Mouse (Mus musculus) ES-Bruce4 (cell line): ENCODE data around the gene Tex12.

Experiments used
- CTCF ChIP-seq: IDR thresholded peaks from one replicate; pipeline ENCODE4 v1.8.1; 2011; ENCODE audit warnings: low read depth, low read length
- EP300 ChIP-seq: IDR thresholded peaks from 2 replicates; pipeline ENCODE4 v1.6.1; 2011; ENCODE audit warnings: low read depth, low read length; ENCODE audit not compliant: insufficient read depth
- POLR2A ChIP-seq: IDR thresholded peaks from one replicate; pipeline ENCODE4 v1.8.1; 2011; ENCODE audit warnings: low read length; ENCODE audit not compliant: insufficient read depth

DNA sequence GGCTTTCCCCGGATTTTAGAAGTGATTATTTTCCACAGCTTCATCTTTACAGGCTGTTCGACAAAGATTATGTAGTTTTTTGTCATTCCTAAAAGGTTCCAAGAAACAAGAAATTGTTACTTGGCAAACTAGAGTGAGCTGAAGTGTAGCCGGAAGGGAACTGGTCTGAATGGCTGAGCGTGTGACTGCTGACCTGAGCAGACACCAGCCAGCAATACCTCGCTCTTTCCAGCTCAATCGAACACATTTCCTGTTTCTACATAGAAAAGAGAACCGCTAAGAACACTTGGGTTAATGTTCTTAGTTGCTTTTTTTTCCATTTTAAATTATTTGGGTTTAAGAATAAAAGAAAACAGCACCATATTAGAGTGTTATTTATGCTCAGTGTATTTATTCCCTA, 21.0 kb downstream of the Tex12 start:
- TF ChIP-seq POLR2A (no peak), CTCF (no peak), EP300 (no peak)
